In genomic region chr5:144359886-144360285, GRCm38 (mm10) we compare ENCODE assay signal across 30 mouse cellular contexts. TPM values are rescaled to one million over a fixed set of nuclear protein-coding genes. Genes with fewer than 3 reads are reported as not detected.
DNase-seq lines count a peak whose midpoint lies in the region; ATAC-seq and TF ChIP-seq lines count a peak whose summit lies in the region.
"Had no signal": no experiment of that assay in that cellular context is flagged by ENCODE, and none has a peak within 500 bp of the region (broad histone marks: within the 10 kb centered on the region; RNA-seq: fewer than 3 reads in every experiment).

No protein-coding gene starts in this region.

- no peaks in the 10 kb centered on the region for H3K36me3 ChIP-seq in liver, adult 2 months (ENCODE audit: control insufficient read depth, insufficient read depth, low read length)
- no peaks in the 10 kb centered on the region for H3K36me3 ChIP-seq in kidney, adult 2 months (ENCODE audit: control insufficient read depth, insufficient read depth, low read length)
- H3K36me3 ChIP-seq in kidney, embryonic 16.5 days (ENCODE audit: insufficient read depth, low read length) = no peaks in the 10 kb centered on the region
- H3K36me3 ChIP-seq in small intestine, adult 2 months (ENCODE audit: control insufficient read depth, insufficient read depth, low read length) = no peaks in the 10 kb centered on the region
- H3K36me3 ChIP-seq in hindbrain, postnatal 0 days (ENCODE audit: insufficient read depth, low read length) = no peaks in the 10 kb centered on the region
- H3K36me3 ChIP-seq: heart, embryonic 13.5 days; hindbrain, embryonic 10.5 days; hindbrain, embryonic 15.5 days; limb, embryonic 13.5 days had no signal

- H3K4me2 ChIP-seq in kidney, embryonic 16.5 days (replicated peaks; ENCODE audit: low read depth, low read length) = peak overlapping the region; percentile 5; the same call in 1 of the 2 replicates
- no peak overlapping the region for H3K4me2 ChIP-seq in hindbrain, postnatal 0 days (ENCODE audit: low read depth, low read length)
- H3K4me2 ChIP-seq: heart, embryonic 13.5 days; hindbrain, embryonic 15.5 days; limb, embryonic 13.5 days had no signal

- ATAC-seq in kidney, embryonic 16.5 days (ENCODE audit: low FRiP score, low TSS enrichment) = no peak
- ATAC-seq in hindbrain, postnatal 0 days = no peak
- no peak for ATAC-seq in erythroid progenitor cell, adult 5-6 weeks (replicated peaks; ENCODE audit: low FRiP score, poor library complexity, severe bottlenecking)
- ATAC-seq: forebrain, embryonic 14.5 days had no signal

- no peak for TF ChIP-seq CTCF in liver, adult 2 months (IDR thresholded peaks at IDR 0.05; ENCODE audit: low read depth, low read length)
- TF ChIP-seq CTCF in kidney, adult 2 months (conservative IDR thresholded peaks at IDR 0.05; ENCODE audit: insufficient read depth, insufficient read length, low read depth, low read length) = no peak
- no peak for TF ChIP-seq CTCF in small intestine, adult 2 months (IDR thresholded peaks at IDR 0.05; ENCODE audit: extremely low read depth, insufficient read length, insufficient replicate concordance, low read depth, low read length)
- TF ChIP-seq CTCF in hindbrain, postnatal 0 days (IDR thresholded peaks at IDR 0.05; ENCODE audit: low read depth) = no peak

- 41% methylated on average over 6 of the region's 6 CpGs for WGBS in liver, adult 2 months
- WGBS in kidney, adult 2 months = 41% methylated on average over 6 of the region's 6 CpGs
- 43% methylated on average over 6 of the region's 6 CpGs for WGBS in kidney, embryonic 16.5 days
- 28% methylated on average over 6 of the region's 6 CpGs for WGBS in small intestine, adult 2 months
- WGBS in hindbrain, postnatal 0 days = 82% methylated on average over 6 of the region's 6 CpGs

- no peak overlapping the region for H3K9ac ChIP-seq in liver, adult 2 months (ENCODE audit: low read depth, low read length)
- peak overlapping the region; percentile 54 for H3K9ac ChIP-seq in kidney, embryonic 16.5 days (replicated peaks; ENCODE audit: low read length)
- H3K9ac ChIP-seq in hindbrain, postnatal 0 days (replicated peaks; ENCODE audit: low read length) = no peak overlapping the region
- H3K9ac ChIP-seq: heart, embryonic 13.5 days; hindbrain, embryonic 15.5 days; limb, embryonic 13.5 days; liver, embryonic 14.5 days had no signal

- H3K27me3 ChIP-seq in liver, adult 2 months (ENCODE audit: control insufficient read depth, insufficient read depth, low read length) = no peaks in the 10 kb centered on the region
- H3K27me3 ChIP-seq in kidney, adult 2 months (replicated peaks; ENCODE audit: control insufficient read depth, insufficient read depth, low read length) = no peaks in the 10 kb centered on the region
- no peaks in the 10 kb centered on the region for H3K27me3 ChIP-seq in kidney, embryonic 16.5 days (ENCODE audit: insufficient read depth, low read length)
- no peaks in the 10 kb centered on the region for H3K27me3 ChIP-seq in small intestine, adult 2 months (ENCODE audit: control insufficient read depth, insufficient read depth, low read length)
- peaks cover 12% of the 10 kb centered on the region for H3K27me3 ChIP-seq in hindbrain, postnatal 0 days (ENCODE audit: insufficient read depth, low read length)
- H3K27me3 ChIP-seq: heart, embryonic 13.5 days; limb, embryonic 13.5 days; Patski had no signal

- H3K27ac ChIP-seq in liver, adult 2 months (replicated peaks; ENCODE audit: insufficient read depth, low read depth, low read length) = peak overlapping the region; percentile 50
- peak overlapping the region; percentile 74 for H3K27ac ChIP-seq in kidney, adult 2 months (ENCODE audit: insufficient read depth, low read depth, low read length)
- peak overlapping the region; percentile 94 for H3K27ac ChIP-seq in kidney, embryonic 16.5 days (ENCODE audit: low read length)
- H3K27ac ChIP-seq in small intestine, adult 2 months (ENCODE audit: insufficient read depth, low read depth, low read length) = peak overlapping the region; percentile 98
- no peak overlapping the region for H3K27ac ChIP-seq in hindbrain, postnatal 0 days
- H3K27ac ChIP-seq: heart, embryonic 13.5 days; hindbrain, embryonic 10.5 days; hindbrain, embryonic 15.5 days; layer of hippocampus, adult 2 months; limb, embryonic 13.5 days; liver, embryonic 14.5 days; macrophage had no signal

- peak; percentile 79 for DNase-seq in liver, adult 2 months (ENCODE audit: extremely low read depth, low read depth, low spot score)
- no peak for DNase-seq in liver
- DNase-seq in kidney, adult 2 months = peak; percentile 54
- no peak for DNase-seq in hindbrain, postnatal 0 days (ENCODE audit: low spot score)
- no peak for DNase-seq in urinary bladder, postnatal 4 days (ENCODE audit: low spot score in 2 of 2)
- DNase-seq: cerebellum, adult 11 months; heart, postnatal 10 days; lung, adult 2 months; midbrain, embryonic 14.5 days; right cerebral cortex, postnatal 14 days; spleen, adult 18-20 months; thymus, adult 18-20 months; thymus, postnatal 36 days had no signal

- H3K79me2 ChIP-seq in liver, adult 2 months (ENCODE audit: control insufficient read depth, insufficient read depth, low read length) = no peaks in the 10 kb centered on the region; the same call in 1 of the 2 replicates

- peaks cover 17% of the 10 kb centered on the region for H3K4me1 ChIP-seq in liver, adult 2 months (ENCODE audit: control insufficient read depth, insufficient read depth, low read length)
- peaks cover 13% of the 10 kb centered on the region for H3K4me1 ChIP-seq in kidney, adult 2 months (ENCODE audit: control insufficient read depth, insufficient read depth, low read length)
- H3K4me1 ChIP-seq in kidney, embryonic 16.5 days (ENCODE audit: insufficient read depth, low read length) = peaks cover 17% of the 10 kb centered on the region
- peaks cover 30% of the 10 kb centered on the region; the same call in 1 of the 2 replicates for H3K4me1 ChIP-seq in small intestine, adult 2 months (ENCODE audit: control insufficient read depth, insufficient read depth, insufficient read length, low read length)
- peaks cover 14% of the 10 kb centered on the region for H3K4me1 ChIP-seq in hindbrain, postnatal 0 days (ENCODE audit: insufficient read depth, low read length)

- no peaks in the 10 kb centered on the region for H3K9me3 ChIP-seq in kidney, embryonic 16.5 days (ENCODE audit: low read length)
- H3K9me3 ChIP-seq in hindbrain, postnatal 0 days (ENCODE audit: low read length) = no peaks in the 10 kb centered on the region
- H3K9me3 ChIP-seq: heart, embryonic 13.5 days; hindbrain, embryonic 10.5 days; hindbrain, embryonic 15.5 days; limb, embryonic 13.5 days had no signal

- no peak overlapping the region for H3K4me3 ChIP-seq in liver, adult 2 months (ENCODE audit: insufficient read depth, low read depth, low read length)
- H3K4me3 ChIP-seq in kidney, adult 2 months (ENCODE audit: insufficient read depth, low read depth, low read length) = no peak overlapping the region
- H3K4me3 ChIP-seq in kidney, embryonic 16.5 days (ENCODE audit: low read length) = no peak overlapping the region
- H3K4me3 ChIP-seq in small intestine, adult 2 months (ENCODE audit: low read depth, low read length) = no peak overlapping the region
- H3K4me3 ChIP-seq in hindbrain, postnatal 0 days (ENCODE audit: low read length) = no peak overlapping the region
- H3K4me3 ChIP-seq: erythroblast, embryonic 14.5 days; heart, embryonic 13.5 days; hindbrain, embryonic 10.5 days; hindbrain, embryonic 15.5 days; layer of hippocampus, adult 2 months; limb, embryonic 13.5 days had no signal

- no peak for TF ChIP-seq POLR2A in liver, adult 2 months (IDR thresholded peaks at IDR 0.05; ENCODE audit: extremely low read depth, insufficient read depth, low read length)
- no peak for TF ChIP-seq POLR2A in kidney, adult 2 months (IDR thresholded peaks at IDR 0.05; ENCODE audit: low read depth, low read length)
- no peak for TF ChIP-seq POLR2A in small intestine, adult 2 months (IDR thresholded peaks at IDR 0.05; ENCODE audit: low read depth, low read length)

RNA-seq across cellular contexts. Expression of gene Baiap2l1, which starts 2.0 kb away (rescaled TPM):
- total RNA-seq in liver, adult 2 months (2014; rRNA removed) = 7.9 and 11.7 TPM in 2 replicates
- 7.7 and 10.3 TPM in 2 replicates for polyA plus RNA-seq in liver, adult 2 months (2012; rRNA removed)
- 10.7 and 10.8 TPM in 2 replicates for polyA plus RNA-seq in kidney, adult 2 months (2012; rRNA removed)
- polyA plus RNA-seq in kidney, embryonic 16.5 days (2015; fragmentation: Nextera tagmentation; extraction: Ambion mirVana) = 14.8 and 15.3 TPM in 2 replicates
- polyA plus RNA-seq in small intestine, adult 2 months (2012; rRNA removed) = 31.3 and 49.1 TPM in 2 replicates
- 0.63 and 1.3 TPM in 2 replicates for total RNA-seq in hindbrain, postnatal 0 days (2014; rRNA removed)
- 1.8 and 1.9 TPM in 2 replicates for polyA plus RNA-seq in hindbrain, postnatal 0 days (2015; fragmentation: Nextera tagmentation; extraction: Ambion mirVana)
- total RNA-seq in erythroid progenitor cell, adult 5-6 weeks (2015; ENCODE audit: low replicate concordance) = not detected in 2 replicates
- not detected in 2 replicates for total RNA-seq in erythroid progenitor cell, adult 5-6 weeks (2017; ENCODE audit: low replicate concordance)
- total RNA-seq: common myeloid progenitor, adult 5-6 weeks; megakaryocyte-erythroid progenitor cell, adult 5-6 weeks; MEL; monocyte, adult 5-6 weeks had no signal
- polyA plus RNA-seq: erythroblast, embryonic 14.5 days had no signal

Comparison
In these comparisons a context has a peak if more than half of its experiments do, and no peak if none do; other contexts are left out.
1. DNase-seq: peak in liver, adult 2 months (single experiment) and kidney, adult 2 months (single experiment); none in liver (single experiment), hindbrain, postnatal 0 days (single experiment) and urinary bladder, postnatal 4 days (0 of 2).